Mouse (Mus musculus): Measurements from ENCODE around the gene Gm10322.

DNA sequence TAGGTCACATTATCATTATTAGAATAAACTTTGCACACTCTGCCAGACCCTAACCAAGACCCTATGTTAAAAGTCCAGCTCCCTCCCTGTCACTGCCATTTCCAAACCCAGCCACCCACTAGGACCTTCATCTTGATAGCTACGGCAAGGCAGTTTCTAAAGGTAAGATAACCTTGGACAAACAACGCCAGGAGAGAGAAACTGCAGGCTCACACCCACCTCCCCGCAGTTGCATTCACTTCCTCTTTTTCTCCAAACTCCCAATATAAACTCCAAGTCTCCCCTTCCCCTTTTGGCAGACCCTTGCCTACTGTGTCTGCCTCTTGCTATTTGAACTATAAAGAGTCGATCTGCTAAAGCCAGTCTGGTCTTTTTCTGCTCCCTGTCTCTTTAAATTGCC is 29.3 kb downstream of the Gm10322 start:
- TF ChIP-seq CTCF (IDR thresholded peaks at IDR 0.05; ENCODE audit: low read depth, low read length) (no peak), TAL1 (conservative IDR thresholded peaks at IDR 0.05; ENCODE audit: low read depth, low read length) (no peak), GATA1 (IDR thresholded peaks at IDR 0.05; ENCODE audit: borderline replicate concordance, low read length) (no peak), GATA2 (IDR thresholded peaks at IDR 0.05; ENCODE audit: borderline replicate concordance, low read depth, low read length) (no peak), POLR2AphosphoS5 (IDR thresholded peaks at IDR 0.05; ENCODE audit: insufficient replicate concordance, low read depth, low read length) (no peak)
